Mouse (Mus musculus) MEL (cell line): Measurements from ENCODE around the gene Fam209. TPM values are rescaled to one million over a fixed set of nuclear protein-coding genes. Genes with fewer than 3 reads are reported as not detected.

Experiments used
- DNase-seq: peaks from one replicate; pipeline ENCODE4 v3.0.0; 2011; ENCODE audit warnings: low read depth, low spot score
- H3K27ac ChIP-seq: 2 replicates; pipeline ENCODE4 v1.5.1; 2012; ENCODE audit warnings: low read depth, mild to moderate bottlenecking, control low read depth, low read length, moderate library complexity; ENCODE audit not compliant: control insufficient read depth
- H3K27me3 ChIP-seq, 2 experiments: fragments of 150-350 bp in 1 of 2; sonication (generic) in 1 of 2; 2 replicates each; pipeline ENCODE4 v1.6.1; 2012; ENCODE audit warnings: low read length in 2 of 2, mild to moderate bottlenecking in 2 of 2, improper control_type of control experiment in 1 of 2, moderate library complexity in 1 of 2; ENCODE audit not compliant: insufficient read depth in 2 of 2, control insufficient read depth in 1 of 2
- H3K36me3 ChIP-seq, 2 experiments: 2 replicates each; pipeline ENCODE4 v1.6.1; 2012 to 2014; ENCODE audit warnings: low read length in 2 of 2, improper control_type of control experiment in 1 of 2, inconsistent platforms in 1 of 2, mild to moderate bottlenecking in 1 of 2; ENCODE audit not compliant: insufficient read depth in 2 of 2, control insufficient read depth in 1 of 2
- H3K4me1 ChIP-seq, 2 experiments: fragments of 150-350 bp in 1 of 2; sonication (generic) in 1 of 2; 2 replicates each; pipeline ENCODE4 v1.6.1; 2012; ENCODE audit warnings: low read length in 2 of 2, improper control_type of control experiment in 1 of 2, mild to moderate bottlenecking in 1 of 2; ENCODE audit not compliant: insufficient read depth in 2 of 2, control insufficient read depth in 1 of 2
- H3K4me3 ChIP-seq, 2 experiments: fragments of 150-350 bp in 1 of 2; sonication (generic) in 1 of 2; 2 replicates each; pipeline ENCODE4 v1.5.1; 2012; ENCODE audit warnings: low read depth in 2 of 2, low read length in 2 of 2, mild to moderate bottlenecking in 2 of 2, moderate library complexity in 2 of 2, control low read depth in 1 of 2, improper control_type of control experiment in 1 of 2; ENCODE audit not compliant: control insufficient read depth in 1 of 2, insufficient read depth in 1 of 2
- H3K79me2 ChIP-seq: 2 replicates; pipeline ENCODE4 v1.6.1; 2012; ENCODE audit warnings: mild to moderate bottlenecking, low read length, moderate library complexity; ENCODE audit not compliant: control insufficient read depth, poor library complexity, insufficient read depth
- H3K9ac ChIP-seq: 2 replicates; pipeline ENCODE4 v1.6.1; 2012; ENCODE audit warnings: low read depth, mild to moderate bottlenecking, control low read depth, low read length, moderate library complexity; ENCODE audit not compliant: control insufficient read depth, poor library complexity, severe bottlenecking
- H3K9me3 ChIP-seq: fragments of 150-350 bp; sonication (generic); replicated peaks from 2 replicates; pipeline ENCODE4 v1.6.1; 2012; ENCODE audit warnings: mild to moderate bottlenecking, low read length, improper control_type of control experiment, moderate library complexity; ENCODE audit not compliant: insufficient read depth
- CTCF ChIP-seq, 3 experiments: IDR thresholded peaks in 2 of 3; conservative IDR thresholded peaks in 1 of 3; 2 replicates each; pipeline ENCODE4 v1.5.1; 2011 to 2012; ENCODE audit warnings: low read length in 3 of 3, low read depth in 2 of 3, mild to moderate bottlenecking in 2 of 3, improper control_type of control experiment in 1 of 3, inconsistent platforms in 1 of 3, mixed read lengths in 1 of 3, moderate library complexity in 1 of 3; ENCODE audit not compliant: control insufficient read depth in 1 of 3, insufficient read depth in 1 of 3, poor library complexity in 1 of 3, severe bottlenecking in 1 of 3
- E2F4 ChIP-seq: IDR thresholded peaks from 2 replicates; pipeline ENCODE4 v1.6.1; 2011; ENCODE audit warnings: low read depth, low read length, improper control_type of control experiment, borderline replicate concordance
- ELF1 ChIP-seq: IDR thresholded peaks from 2 replicates; pipeline ENCODE4 v1.6.1; 2014; ENCODE audit warnings: low read depth, mild to moderate bottlenecking, inconsistent platforms, low read length, improper control_type of control experiment, moderate library complexity
- GABPA ChIP-seq: IDR thresholded peaks from 2 replicates; pipeline ENCODE4 v1.6.1; 2012; ENCODE audit warnings: low read depth, mild to moderate bottlenecking, inconsistent platforms, low read length, improper control_type of control experiment, moderate library complexity
- HCFC1 ChIP-seq: IDR thresholded peaks from 2 replicates; pipeline ENCODE4 v1.6.1; 2012; ENCODE audit warnings: low read depth, mild to moderate bottlenecking, inconsistent platforms, low read length, improper control_type of control experiment, moderate library complexity
- JUND ChIP-seq: IDR thresholded peaks from 2 replicates; pipeline ENCODE4 v1.6.1; 2011; ENCODE audit warnings: low read depth, mild to moderate bottlenecking, improper control_type of control experiment, low read length
- KAT2A ChIP-seq: conservative IDR thresholded peaks from 2 replicates; pipeline ENCODE4 v1.6.1; 2012; ENCODE audit warnings: low read depth, low read length, improper control_type of control experiment, inconsistent platforms
- MAX ChIP-seq: IDR thresholded peaks from 2 replicates; pipeline ENCODE4 v1.6.1; 2011; ENCODE audit warnings: low read length, improper control_type of control experiment
- MAZ ChIP-seq: IDR thresholded peaks from 2 replicates; pipeline ENCODE4 v1.6.1; 2012; ENCODE audit warnings: low read depth, mild to moderate bottlenecking, inconsistent platforms, low read length, improper control_type of control experiment
- MXI1 ChIP-seq: IDR thresholded peaks from 2 replicates; pipeline ENCODE4 v1.6.1; 2011; ENCODE audit warnings: mild to moderate bottlenecking, low read depth, low read length, improper control_type of control experiment
- MYB ChIP-seq: IDR thresholded peaks from 2 replicates; pipeline ENCODE4 v1.6.1; 2011; ENCODE audit warnings: mild to moderate bottlenecking, low read depth, low read length, improper control_type of control experiment
- MYC ChIP-seq: IDR thresholded peaks from 2 replicates; pipeline ENCODE4 v1.6.1; 2011; ENCODE audit warnings: low read depth, mild to moderate bottlenecking, low read length, improper control_type of control experiment, moderate library complexity
- NELFE ChIP-seq: IDR thresholded peaks from 2 replicates; pipeline ENCODE4 v1.6.1; 2011; ENCODE audit warnings: low read depth, low read length, improper control_type of control experiment
- NRF1 ChIP-seq: IDR thresholded peaks from 2 replicates; pipeline ENCODE4 v1.6.1; 2014; ENCODE audit warnings: low read depth, mild to moderate bottlenecking, inconsistent platforms, low read length, improper control_type of control experiment, moderate library complexity; ENCODE audit not compliant: poor library complexity, insufficient read depth, severe bottlenecking
- POLR2A ChIP-seq, 2 experiments: IDR thresholded peaks; 2 replicates each; pipeline ENCODE4 v1.6.1; 2011 to 2012; ENCODE audit warnings: low read length in 2 of 2, mild to moderate bottlenecking in 2 of 2, control low read depth in 1 of 2, improper control_type of control experiment in 1 of 2, low read depth in 1 of 2, moderate library complexity in 1 of 2; ENCODE audit not compliant: control insufficient read depth in 1 of 2, insufficient read depth in 1 of 2, poor library complexity in 1 of 2
- POLR2AphosphoS2 ChIP-seq: IDR thresholded peaks from 2 replicates; pipeline ENCODE4 v1.6.1; 2011; ENCODE audit warnings: low read length, improper control_type of control experiment
- RAD21 ChIP-seq: IDR thresholded peaks from 2 replicates; pipeline ENCODE4 v1.6.1; 2011; ENCODE audit warnings: mild to moderate bottlenecking, low read depth, low read length, improper control_type of control experiment
- SIN3A ChIP-seq: IDR thresholded peaks from 2 replicates; pipeline ENCODE4 v1.6.1; 2012; ENCODE audit warnings: low read length, improper control_type of control experiment, inconsistent platforms
- TBP ChIP-seq: IDR thresholded peaks from 2 replicates; pipeline ENCODE4 v1.8.0; 2011; ENCODE audit warnings: low read depth, low read length, improper control_type of control experiment
- TCF12 ChIP-seq: IDR thresholded peaks from 2 replicates; pipeline ENCODE4 v1.6.1; 2014; ENCODE audit warnings: low read depth, mild to moderate bottlenecking, inconsistent platforms, low read length, improper control_type of control experiment, moderate library complexity
- UBTF ChIP-seq: IDR thresholded peaks from 2 replicates; pipeline ENCODE4 v1.6.1; 2012; ENCODE audit warnings: low read depth, mild to moderate bottlenecking, inconsistent platforms, low read length, improper control_type of control experiment, moderate library complexity, borderline replicate concordance; ENCODE audit not compliant: insufficient read depth
- USF2 ChIP-seq, 2 experiments: IDR thresholded peaks; 2 replicates each; pipeline ENCODE4 v1.6.1; 2011 to 2012; ENCODE audit warnings: improper control_type of control experiment in 2 of 2, low read length in 2 of 2, borderline replicate concordance in 1 of 2, inconsistent platforms in 1 of 2, low read depth in 1 of 2, mild to moderate bottlenecking in 1 of 2; ENCODE audit not compliant: insufficient read depth in 1 of 2
- ZC3H11A ChIP-seq: IDR thresholded peaks from 2 replicates; pipeline ENCODE4 v1.6.1; 2012; ENCODE audit warnings: low read depth, mild to moderate bottlenecking, inconsistent platforms, low read length, improper control_type of control experiment
- ZKSCAN1 ChIP-seq: IDR thresholded peaks from 2 replicates; pipeline ENCODE4 v1.6.1; 2012; ENCODE audit warnings: low read depth, mild to moderate bottlenecking, inconsistent platforms, low read length, improper control_type of control experiment, moderate library complexity
- ZMIZ1 ChIP-seq: IDR thresholded peaks from 2 replicates; pipeline ENCODE4 v1.6.1; 2012; ENCODE audit warnings: low read depth, mild to moderate bottlenecking, inconsistent platforms, low read length, improper control_type of control experiment, moderate library complexity
- ZNF384 ChIP-seq: IDR thresholded peaks from 2 replicates; pipeline ENCODE4 v1.6.1; 2012; ENCODE audit warnings: low read depth, mild to moderate bottlenecking, inconsistent platforms, low read length, improper control_type of control experiment
- polyA plus RNA-seq, 2 experiments: library from polyadenylated mRNA; stranded (reverse) in 1 of 2; unstranded in 1 of 2; fragments of >175 nt in 1 of 2; fragments of >200 nt in 1 of 2; gene quantifications; 2 replicates each; pipeline versions ENCODE4 v1.2.1 to v1.2.4; 2012; ENCODE audit warnings: low replicate concordance in 2 of 2, low read depth in 1 of 2; ENCODE audit not compliant: insufficient read length in 2 of 2, insufficient read depth in 1 of 2, missing spikeins in 1 of 2
- total RNA-seq: library from RNA; depleted of rRNA; stranded (reverse); fragments of 300-350 nt; gene quantifications from 2 replicates; pipeline ENCODE4 v1.2.3, GENCODE M21; 2012

The Fam209 gene
- total and polyA plus RNA-seq, 3 experiments: 0.31 to 0.65 TPM; not detected in 1

DNA sequence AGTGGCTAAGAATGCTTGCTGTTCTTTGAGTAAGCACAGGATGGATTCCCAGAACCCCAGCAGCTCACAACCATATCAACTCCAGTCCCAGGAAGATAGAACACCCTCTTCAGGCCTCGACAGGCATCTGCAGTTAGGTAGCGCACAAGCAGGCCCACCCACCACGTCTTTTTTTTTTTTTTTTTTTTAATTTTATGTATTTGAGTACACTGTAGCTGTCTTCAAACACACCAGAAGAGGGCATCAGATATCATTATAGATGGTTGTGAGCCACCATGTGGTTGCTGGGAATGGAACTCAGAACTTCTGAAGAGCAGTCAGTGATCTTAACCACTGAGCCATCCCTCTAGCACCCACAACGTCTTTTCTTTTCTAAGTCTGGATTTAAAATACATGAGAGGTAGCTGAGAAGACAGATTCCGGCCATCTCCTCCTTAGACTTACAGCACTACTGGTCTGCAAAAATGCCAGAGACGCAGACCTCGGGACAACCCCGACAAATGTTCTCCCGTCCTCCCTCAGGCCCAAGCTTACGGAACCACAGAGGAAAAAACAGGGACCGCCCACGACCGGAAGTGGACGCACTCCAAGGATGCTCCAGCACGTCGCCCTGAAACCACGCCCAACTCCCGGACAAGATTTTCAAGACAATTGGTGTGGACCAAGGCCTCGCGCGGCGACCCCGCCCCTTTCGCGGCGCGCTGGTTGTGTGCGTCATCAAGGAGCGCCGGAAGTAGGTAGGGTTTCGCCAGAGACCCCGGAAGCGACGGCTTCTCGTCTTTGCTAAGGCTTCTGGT lies 32.3 kb upstream of the Fam209 start, which contains the start of gene Rtf2:
Gene Rtf2 (plus strand): TSS at position 714 of the 797 bp plus-strand sequence.
- H3K79me2 ChIP-seq: peaks cover 18% of the 10 kb centered on the region
- TF ChIP-seq SIN3A (peak; percentile 99), NELFE (peak; percentile 71), E2F4 (no peak), ELF1 (peak; percentile 99), TCF12 (peak; percentile 24; the same call in 1 of the 2 replicates), KAT2A (peak; percentile 69; the same call in 1 of the 2 replicates), ZNF384 (peak; percentile 84), TBP (0 out of 2 replicates have a peak, but pooled peaks have one; percentile 40), CTCF (IDR thresholded peaks at IDR 0.05 in 2 of 3, conservative IDR thresholded peaks at IDR 0.05 in 1 of 3; ENCODE audit: control insufficient read depth in 1 of 3, insufficient read depth in 1 of 3, low read depth in 2 of 3, low read length in 3 of 3, poor library complexity in 1 of 3, severe bottlenecking in 1 of 3) (peak in 2 of 3 experiments; percentile 7 to 37; a peak in 2 of 6 replicates), JUND (no peak), MXI1 (peak; percentile 78), ZC3H11A (no peak), MAZ (peak; percentile 72), MYC (peak; percentile 33; the same call in 1 of the 2 replicates), POLR2AphosphoS2 (peak; percentile 60; the same call in 1 of the 2 replicates), HCFC1 (peak; percentile 94), NRF1 (0 out of 2 replicates have a peak, but pooled peaks have one; percentile 42), MAX (peak; percentile 60), RAD21 (no peak; the same call in 1 of the 2 replicates), POLR2A (IDR thresholded peaks at IDR 0.05; ENCODE audit: control insufficient read depth in 1 of 2, insufficient read depth in 1 of 2, low read depth in 1 of 2, low read length in 2 of 2, poor library complexity in 1 of 2) (peak in 1 of 2 experiments; percentile 91; a peak in 2 of 4 replicates)
- H3K4me3 ChIP-seq: peak within 1 kb of the TSS; percentile 66 to 96
- H3K27ac ChIP-seq: peak within 1 kb of the TSS; percentile 74
- peaks cover 0 to 5% of the 10 kb centered on the region in 2 experiments; a peak in 2 of 4 replicates for H3K36me3 ChIP-seq
- no peaks in the 10 kb centered on the region for H3K9me3 ChIP-seq
- H3K4me1 ChIP-seq: peaks cover 3 to 7% of the 10 kb centered on the region in 2 experiments; a peak in 3 of 4 replicates
- no peaks in the 10 kb centered on the region for H3K27me3 ChIP-seq
- peak within 1 kb of the TSS; percentile 91 for H3K9ac ChIP-seq
- peak; percentile 99 for DNase-seq

- TF ChIP-seq USF2 (IDR thresholded peaks at IDR 0.05; ENCODE audit: borderline replicate concordance in 1 of 2, insufficient read depth in 1 of 2, low read depth in 1 of 2, low read length in 2 of 2) (no peak), SIN3A (no peak), ZMIZ1 (no peak), ZKSCAN1 (no peak), POLR2A (IDR thresholded peaks at IDR 0.05; ENCODE audit: control insufficient read depth in 1 of 2, insufficient read depth in 1 of 2, low read depth in 1 of 2, low read length in 2 of 2, poor library complexity in 1 of 2) (no peak), UBTF (no peak), ELF1 (no peak), MYB (no peak), E2F4 (no peak), GABPA (no peak)
- Histone ChIP-seq H3K79me2 (peaks cover 18% of the 10 kb centered on the region), H3K27ac (peak overlapping the region; percentile 44), H3K36me3 (peaks cover 0 to 5% of the 10 kb centered on the region in 2 experiments; a peak in 2 of 4 replicates), H3K9me3 (no peaks in the 10 kb centered on the region), H3K4me1 (peaks cover 3 to 7% of the 10 kb centered on the region in 2 experiments; a peak in 3 of 4 replicates), H3K27me3 (no peaks in the 10 kb centered on the region), H3K9ac (peak overlapping the region; percentile 91), H3K4me3 (peak overlapping the region; percentile 66 to 96)
- no peak for DNase-seq
These were observed 31.7 kb upstream of the Fam209 start for GRCm38 (mm10) chr2:172440640-172441005.
